Mouse (Mus musculus) urinary bladder, postnatal 14 days (tissue): ENCODE measurements around the gene Tomm6.

Experiments
- DNase-seq: peaks from one replicate; pipeline ENCODE4 v3.0.0; 2021; ENCODE audit warnings: low spot score

Gene Tomm6

GRCm38 (mm10) chr17:47688344-47688607 is at the start of gene Tomm6:
Tomm6 (minus strand) TSS chr17:47688386.
- no peak for DNase-seq

- peak; percentile 89 for DNase-seq
Observed at GRCm38 (mm10) chr17:47737271-47738065, 49.3 kb upstream of the Tomm6 start.

- DNase-seq: peak; percentile 98
Observed at GRCm38 (mm10) chr17:47736856-47737255, 48.7 kb upstream of the Tomm6 start, which contains the start of gene Tfeb. Tfeb (plus strand) TSS chr17:47737030.

GRCm38 (mm10) chr17:47735553-47736100 is 47.4 kb upstream of the Tomm6 start:
- DNase-seq: no peak

GRCm38 (mm10) chr17:47730633-47731575 is 42.7 kb upstream of the Tomm6 start:
- DNase-seq: no peak

GRCm38 (mm10) chr17:47726566-47726965 is 38.4 kb upstream of the Tomm6 start, which contains the start of gene Pgc:
Pgc (plus strand) TSS chr17:47726842.
- DNase-seq: no peak

GRCm38 (mm10) chr17:47721183-47721582 is 33.0 kb upstream of the Tomm6 start:
- DNase-seq: no peak

- DNase-seq: no peak
Observed at GRCm38 (mm10) chr17:47715037-47715436, 26.9 kb upstream of the Tomm6 start.

- no peak for DNase-seq
Observed at GRCm38 (mm10) chr17:47712889-47713571, 24.8 kb upstream of the Tomm6 start.

GRCm38 (mm10) chr17:47711883-47712282 is 23.7 kb upstream of the Tomm6 start:
- no peak for DNase-seq

- no peak for DNase-seq
Observed at GRCm38 (mm10) chr17:47710036-47710435, 21.9 kb upstream of the Tomm6 start.

GRCm38 (mm10) chr17:47708972-47709371 is 20.8 kb upstream of the Tomm6 start:
- no peak for DNase-seq

GRCm38 (mm10) chr17:47707961-47708360 is 19.8 kb upstream of the Tomm6 start:
- DNase-seq: no peak

GRCm38 (mm10) chr17:47706196-47706595 is 18.0 kb upstream of the Tomm6 start:
- no peak for DNase-seq

GRCm38 (mm10) chr17:47704692-47705091 is 16.5 kb upstream of the Tomm6 start:
- no peak for DNase-seq

- DNase-seq: no peak
Observed at GRCm38 (mm10) chr17:47703556-47703955, 15.4 kb upstream of the Tomm6 start.

- DNase-seq: no peak
Observed at GRCm38 (mm10) chr17:47702548-47703345, 14.6 kb upstream of the Tomm6 start.

- DNase-seq: no peak
Observed at GRCm38 (mm10) chr17:47701793-47702192, 13.6 kb upstream of the Tomm6 start.

- no peak for DNase-seq
Observed at GRCm38 (mm10) chr17:47699055-47699454, 10.9 kb upstream of the Tomm6 start.

- no peak for DNase-seq
Observed at GRCm38 (mm10) chr17:47698156-47698555, 10.0 kb upstream of the Tomm6 start.

- no peak for DNase-seq
Observed at GRCm38 (mm10) chr17:47695337-47695710, 7.1 kb upstream of the Tomm6 start.
